Mouse (Mus musculus) lung, adult 2 months (tissue): ENCODE measurements around the gene Gpd2.

ENCODE experiments used
- CTCF ChIP-seq: fragments of 200-500 bp; IDR thresholded peaks from 2 replicates; pipeline ENCODE4 v1.5.1; 2011; ENCODE audit warnings: mild to moderate bottlenecking, low read length, control low read depth; ENCODE audit not compliant: insufficient read depth
- POLR2A ChIP-seq: fragments of 200-500 bp; IDR thresholded peaks from 2 replicates; pipeline ENCODE4 v1.6.1; 2011; ENCODE audit warnings: low read depth, mild to moderate bottlenecking, control low read depth, low read length, borderline replicate concordance; ENCODE audit errors: extremely low read depth

DNA sequence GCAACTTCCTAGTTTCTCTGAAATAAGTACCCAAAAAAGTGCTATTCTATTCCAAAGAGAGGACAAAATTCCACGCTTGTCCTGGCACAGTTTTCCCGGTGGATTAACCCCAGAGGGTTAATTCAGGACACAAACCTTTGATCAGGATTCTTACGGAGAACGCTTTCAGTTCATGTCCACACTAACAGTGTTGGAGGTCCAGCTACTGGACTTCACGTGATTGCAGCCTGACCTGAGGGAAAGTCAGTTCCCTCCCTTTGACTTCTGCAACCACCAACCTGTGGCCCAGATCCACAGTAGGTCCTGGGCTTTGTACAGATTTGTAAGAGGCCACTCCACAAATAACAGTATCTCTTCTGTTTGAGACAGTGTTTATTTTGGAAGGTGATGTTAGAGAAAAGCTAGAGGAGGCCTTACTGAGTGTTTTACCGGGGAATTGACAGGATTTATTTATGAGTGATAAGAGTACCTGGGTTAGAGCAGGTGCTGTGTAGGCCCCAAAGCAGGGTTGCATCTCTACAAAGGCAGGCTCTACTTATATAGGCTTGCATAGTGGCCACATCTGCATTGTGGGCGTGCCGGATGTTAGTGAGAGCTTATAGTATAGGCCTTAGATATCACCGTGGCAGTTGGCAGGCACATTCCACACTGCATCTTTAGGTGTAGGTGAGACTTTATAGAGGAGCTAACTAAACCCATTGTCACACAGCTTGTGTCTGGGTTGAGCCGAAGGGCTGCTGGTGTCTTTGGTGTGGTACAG lies 15.3 kb downstream of the Gpd2 start:
- TF ChIP-seq CTCF: no peak
- TF ChIP-seq POLR2A: no peak
